Mouse (Mus musculus): Measurements from ENCODE around the gene Gm49387. TPM values are rescaled to one million over a fixed set of nuclear protein-coding genes. Genes with fewer than 3 reads are reported as not detected.
A peak's percentile ranks its signal among the peaks of the same experiment; 100 is the strongest.

The Gm49387 gene
- polyA plus RNA-seq, 1 experiment: not detected

DNA sequence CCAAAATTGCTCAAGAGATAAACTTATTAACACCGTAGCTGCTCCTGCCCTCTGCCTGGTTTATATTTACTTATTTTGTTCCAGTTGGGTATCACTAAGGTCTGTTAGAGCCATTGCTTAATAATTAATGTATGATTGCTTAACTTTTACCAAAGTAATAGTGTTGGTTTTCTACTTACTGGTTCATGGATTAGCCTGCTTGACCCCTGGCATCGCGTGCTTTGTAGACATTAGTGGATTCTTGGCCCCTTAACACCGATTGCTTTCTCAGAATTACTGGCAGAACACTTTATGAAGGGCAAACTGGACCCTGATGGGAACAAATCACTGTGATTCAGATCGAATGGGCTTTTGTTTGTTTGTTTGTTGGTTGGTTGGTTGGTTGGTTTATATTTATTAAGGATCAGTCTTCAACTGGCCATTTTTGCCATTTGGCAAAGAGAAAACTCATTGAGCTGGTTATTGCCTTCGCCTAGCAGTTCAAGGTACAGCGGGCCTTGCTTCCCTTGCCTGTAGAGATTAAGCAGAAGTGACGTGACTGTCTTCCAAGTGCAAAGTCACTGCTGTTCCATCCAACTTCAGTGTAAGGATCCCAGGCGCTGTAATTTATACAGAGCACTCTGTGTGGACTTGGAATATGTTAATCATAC is 953 bp upstream of the Gm49387 start:
- Histone ChIP-seq H3K4me3 (peak overlapping the region; percentile 57), H3K36me3 (ENCODE audit: control insufficient read depth, insufficient read depth) (no peaks in the 10 kb centered on the region), H3ac (ENCODE audit: control insufficient read depth, insufficient read length) (peak overlapping the region; percentile 8), H3K27me3 (ENCODE audit: control insufficient read depth, insufficient read depth, insufficient read length) (no peaks in the 10 kb centered on the region), H3K4me2 (ENCODE audit: low read depth) (peak overlapping the region; percentile 98), H3K79me2 (ENCODE audit: control insufficient read depth, insufficient read depth) (peaks cover 10% of the 10 kb centered on the region)
- TF ChIP-seq TCF12 (IDR thresholded peaks at IDR 0.05; ENCODE audit: insufficient read depth, poor library complexity, severe bottlenecking): no peak
- no peak for TF ChIP-seq USF1 (IDR thresholded peaks at IDR 0.05; ENCODE audit: low read depth)
- no peak for TF ChIP-seq REST (IDR thresholded peaks at IDR 0.05; ENCODE audit: insufficient read depth, insufficient read length)
- no peak for TF ChIP-seq TCF3 (IDR thresholded peaks at IDR 0.05; ENCODE audit: insufficient read length, low read depth)
- TF ChIP-seq SRF (IDR thresholded peaks at IDR 0.05; ENCODE audit: control insufficient read depth, insufficient read length, low read depth): no peak
- TF ChIP-seq POLR2AphosphoS2 (IDR thresholded peaks at IDR 0.05; ENCODE audit: insufficient read length, low read depth): no peak
- no peak for TF ChIP-seq MAX (IDR thresholded peaks at IDR 0.05; ENCODE audit: low read depth)
- no peak for TF ChIP-seq CEBPB (IDR thresholded peaks at IDR 0.05; ENCODE audit: insufficient read depth, poor library complexity, severe bottlenecking)
- TF ChIP-seq E2F4 (IDR thresholded peaks at IDR 0.05; ENCODE audit: insufficient read depth): no peak
- TF ChIP-seq MYOD1 (IDR thresholded peaks at IDR 0.05; ENCODE audit: control insufficient read depth in 1 of 3, insufficient read length in 2 of 3, low read depth in 2 of 3): no peak
- no peak for TF ChIP-seq MYOG (IDR thresholded peaks at IDR 0.05; ENCODE audit: control insufficient read depth in 1 of 3, insufficient read depth in 1 of 3, insufficient read length in 2 of 3, low read depth in 2 of 3)
- no peak for TF ChIP-seq POLR2A (IDR thresholded peaks at IDR 0.05; ENCODE audit: insufficient read length, low read depth)

DNA sequence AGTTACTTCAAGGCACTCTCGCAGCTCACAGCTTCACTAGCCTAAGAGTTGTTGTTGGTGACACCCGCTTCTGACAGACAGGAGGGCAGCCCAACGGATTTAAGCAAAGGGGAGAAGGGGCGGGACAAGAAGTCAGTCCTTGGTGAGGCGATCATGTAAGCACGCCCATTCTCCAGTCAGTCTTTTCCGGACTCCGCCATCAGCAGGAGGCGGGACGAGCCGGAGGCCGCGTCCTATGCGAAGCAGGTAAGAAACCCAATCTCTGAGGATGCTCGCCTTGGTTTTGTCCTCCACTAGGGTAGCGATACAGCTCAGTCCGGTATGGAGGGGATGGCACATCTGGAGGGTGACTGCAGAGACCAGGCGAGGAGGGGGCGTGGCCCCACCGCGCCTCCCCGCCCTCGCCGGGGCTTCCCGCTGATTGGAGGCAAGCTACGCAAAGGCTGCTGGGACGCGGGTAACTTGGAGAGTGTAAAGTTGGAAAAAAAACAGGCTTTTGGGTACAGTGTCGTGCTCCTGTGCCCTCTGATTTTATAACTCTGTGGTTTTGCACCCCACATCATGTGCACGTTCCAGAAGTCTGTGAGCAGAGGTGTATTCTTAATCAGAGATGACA is 320 bp upstream of the Gm49387 start, which contains the start of the genes Btd and Hacl1:
Gene Btd, plus strand, starts transcription at position 139 of the 616 bp plus-strand sequence.
Gene Hacl1, minus strand, starts transcription at position 397 of the 616 bp plus-strand sequence.
- peak within 1 kb of the TSS; percentile 98 for H3K4me2 ChIP-seq (ENCODE audit: low read depth)
- no peaks in the 10 kb centered on the region for H3K36me3 ChIP-seq (ENCODE audit: control insufficient read depth, insufficient read depth)
- peak within 1 kb of the TSS; percentile 8 for H3ac ChIP-seq (ENCODE audit: control insufficient read depth, insufficient read length)
- no peaks in the 10 kb centered on the region for H3K27me3 ChIP-seq (ENCODE audit: control insufficient read depth, insufficient read depth, insufficient read length)
- H3K79me2 ChIP-seq (ENCODE audit: control insufficient read depth, insufficient read depth): peaks cover 10% of the 10 kb centered on the region
- peak within 1 kb of the TSS; percentile 57 for H3K4me3 ChIP-seq
- TF ChIP-seq USF1 (IDR thresholded peaks at IDR 0.05; ENCODE audit: low read depth): no peak
- peak; percentile 74 for TF ChIP-seq POLR2AphosphoS2 (IDR thresholded peaks at IDR 0.05; ENCODE audit: insufficient read length, low read depth)
- peak; percentile 46 for TF ChIP-seq POLR2A (IDR thresholded peaks at IDR 0.05; ENCODE audit: insufficient read length, low read depth)
- no peak for TF ChIP-seq TCF12 (IDR thresholded peaks at IDR 0.05; ENCODE audit: insufficient read depth, poor library complexity, severe bottlenecking)
- TF ChIP-seq E2F4 (IDR thresholded peaks at IDR 0.05; ENCODE audit: insufficient read depth): peak; percentile 72

- TF ChIP-seq SRF (IDR thresholded peaks at IDR 0.05; ENCODE audit: control insufficient read depth, insufficient read length, low read depth) (no peak), POLR2AphosphoS2 (IDR thresholded peaks at IDR 0.05; ENCODE audit: insufficient read length, low read depth) (no peak), E2F4 (IDR thresholded peaks at IDR 0.05; ENCODE audit: insufficient read depth) (no peak), REST (IDR thresholded peaks at IDR 0.05; ENCODE audit: insufficient read depth, insufficient read length) (no peak), TCF3 (IDR thresholded peaks at IDR 0.05; ENCODE audit: insufficient read length, low read depth) (no peak), CEBPB (IDR thresholded peaks at IDR 0.05; ENCODE audit: insufficient read depth, poor library complexity, severe bottlenecking) (no peak), MYOD1 (IDR thresholded peaks at IDR 0.05; ENCODE audit: control insufficient read depth in 1 of 3, insufficient read length in 2 of 3, low read depth in 2 of 3) (no peak), MYOG (IDR thresholded peaks at IDR 0.05; ENCODE audit: control insufficient read depth in 1 of 3, insufficient read depth in 1 of 3, insufficient read length in 2 of 3, low read depth in 2 of 3) (no peak), MAX (IDR thresholded peaks at IDR 0.05; ENCODE audit: low read depth) (no peak)
- no peaks in the 10 kb centered on the region for H3K79me2 ChIP-seq (ENCODE audit: control insufficient read depth, insufficient read depth)
- H3K36me3 ChIP-seq (ENCODE audit: control insufficient read depth, insufficient read depth): no peaks in the 10 kb centered on the region
- peaks cover 10% of the 10 kb centered on the region for H3K27me3 ChIP-seq (ENCODE audit: control insufficient read depth, insufficient read depth, insufficient read length)
- no peak overlapping the region for H3ac ChIP-seq (ENCODE audit: control insufficient read depth, insufficient read length)
- H3K4me2 ChIP-seq (ENCODE audit: low read depth): no peak overlapping the region
- no peak overlapping the region for H3K4me3 ChIP-seq
Observed at GRCm38 (mm10) chr14:31630677-31631076, 10.0 kb downstream of the Gm49387 start.

DNA sequence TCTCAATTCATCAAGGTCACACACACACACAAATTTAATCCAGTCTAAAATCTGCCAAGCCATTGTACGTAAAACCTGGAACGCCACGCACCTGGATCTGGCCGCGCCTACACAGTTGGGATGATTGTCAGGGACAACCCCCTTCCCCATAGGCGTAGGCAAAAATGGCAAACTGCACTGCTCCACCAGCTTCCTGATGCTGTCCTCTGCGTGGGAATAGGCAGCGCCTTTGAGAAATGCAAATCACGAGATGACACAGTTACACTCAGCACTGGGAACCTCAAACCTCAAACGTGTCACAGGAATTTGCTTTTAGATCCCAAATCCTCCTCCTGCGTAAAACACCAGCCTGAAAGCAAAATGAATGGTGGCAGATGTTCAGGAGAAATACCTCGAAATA is 17.9 kb downstream of the Gm49387 start:
- H3K36me3 ChIP-seq (ENCODE audit: control insufficient read depth, insufficient read depth): no peaks in the 10 kb centered on the region
- TF ChIP-seq MAX (IDR thresholded peaks at IDR 0.05; ENCODE audit: low read depth) (no peak), USF1 (IDR thresholded peaks at IDR 0.05; ENCODE audit: low read depth) (no peak), TCF12 (IDR thresholded peaks at IDR 0.05; ENCODE audit: insufficient read depth, poor library complexity, severe bottlenecking) (no peak), POLR2A (IDR thresholded peaks at IDR 0.05; ENCODE audit: insufficient read length, low read depth) (no peak)
- H3K4me2 ChIP-seq (ENCODE audit: low read depth): no peak overlapping the region
- no peaks in the 10 kb centered on the region for H3K79me2 ChIP-seq (ENCODE audit: control insufficient read depth, insufficient read depth)
- no peak overlapping the region for H3K4me3 ChIP-seq
- H3ac ChIP-seq (ENCODE audit: control insufficient read depth, insufficient read length): no peak overlapping the region
- H3K27me3 ChIP-seq (ENCODE audit: control insufficient read depth, insufficient read depth, insufficient read length): peaks cover 10% of the 10 kb centered on the region

DNA sequence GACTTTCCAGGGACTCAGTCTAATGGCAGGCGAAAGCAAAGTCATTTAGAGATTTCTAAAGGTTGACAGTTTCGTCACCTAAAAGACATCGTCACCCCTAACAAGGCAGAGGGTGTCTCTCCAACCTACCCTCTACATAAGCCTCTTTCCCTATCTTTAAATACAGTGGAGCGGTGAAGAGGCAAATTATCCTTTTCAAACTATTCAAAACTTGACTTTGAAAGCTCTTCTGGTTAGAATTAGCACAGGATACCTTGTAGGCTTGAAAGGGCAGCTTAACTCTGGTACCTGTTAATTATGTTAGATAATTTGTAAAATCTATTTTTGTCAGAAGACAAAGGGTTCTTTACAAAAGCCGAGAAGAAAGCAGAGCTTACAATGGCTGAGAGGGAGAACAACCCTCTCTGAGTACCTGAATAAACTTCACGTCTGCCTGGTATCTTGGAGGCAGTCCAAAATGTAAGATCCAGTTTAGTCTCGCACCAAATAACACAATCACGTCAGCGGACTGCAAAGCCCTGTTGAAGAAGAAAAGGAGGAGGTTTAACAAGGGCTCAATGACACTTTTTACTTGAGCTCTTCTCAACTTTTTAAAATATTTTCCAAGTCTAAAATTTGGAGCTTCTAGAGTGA is 20.0 kb downstream of the Gm49387 start:
- Histone ChIP-seq H3K4me3 (no peak overlapping the region), H3ac (ENCODE audit: control insufficient read depth, insufficient read length) (no peak overlapping the region), H3K79me2 (ENCODE audit: control insufficient read depth, insufficient read depth) (no peaks in the 10 kb centered on the region), H3K27me3 (ENCODE audit: control insufficient read depth, insufficient read depth, insufficient read length) (peaks cover 13% of the 10 kb centered on the region), H3K36me3 (ENCODE audit: control insufficient read depth, insufficient read depth) (no peaks in the 10 kb centered on the region), H3K4me2 (ENCODE audit: low read depth) (no peak overlapping the region)
- TF ChIP-seq TCF3 (IDR thresholded peaks at IDR 0.05; ENCODE audit: insufficient read length, low read depth) (no peak), MYOD1 (IDR thresholded peaks at IDR 0.05; ENCODE audit: control insufficient read depth in 1 of 3, insufficient read length in 2 of 3, low read depth in 2 of 3) (no peak), POLR2A (IDR thresholded peaks at IDR 0.05; ENCODE audit: insufficient read length, low read depth) (no peak)

Data from myocyte (in vitro differentiated cells).